In genomic region chr12:73197363-73197762, GRCm38 (mm10) we compare ENCODE assay signal across 27 mouse cellular contexts.
DNase-seq lines count a peak whose midpoint lies in the region; ATAC-seq and TF ChIP-seq lines count a peak whose summit lies in the region.
"Had no signal": no experiment of that assay in that cellular context is flagged by ENCODE, and none has a peak within 500 bp of the region (broad histone marks: within the 10 kb centered on the region; RNA-seq: fewer than 3 reads in every experiment).

No protein-coding gene starts in this region.

- ATAC-seq in liver, embryonic 11.5 days (replicated peaks; ENCODE audit: low FRiP score): peak; percentile 84
- ATAC-seq in liver, postnatal 0 days: 0 out of 2 replicates have a peak, but pooled peaks have one; percentile 25
- no peak for ATAC-seq in midbrain, embryonic 14.5 days (ENCODE audit: low FRiP score, low TSS enrichment)
- ATAC-seq: forebrain, embryonic 13.5 days; inflammation-experienced regulatory T-cells, adult 6 months; midbrain, embryonic 16.5 days had no signal

- H3K36me3 ChIP-seq in heart, embryonic 10.5 days: peaks cover 4% of the 10 kb centered on the region; the same call in 1 of the 2 replicates
- no peaks in the 10 kb centered on the region for H3K36me3 ChIP-seq in liver, embryonic 11.5 days (ENCODE audit: control insufficient read depth, insufficient read depth, low read length)
- no peaks in the 10 kb centered on the region for H3K36me3 ChIP-seq in liver, postnatal 0 days (replicated peaks; ENCODE audit: insufficient read depth, low read length)
- H3K36me3 ChIP-seq in hindbrain, embryonic 10.5 days: no peaks in the 10 kb centered on the region
- H3K36me3 ChIP-seq in midbrain, embryonic 14.5 days (ENCODE audit: control insufficient read depth, insufficient read depth, low read length): no peaks in the 10 kb centered on the region
- H3K36me3 ChIP-seq: hindbrain, embryonic 15.5 days; midbrain, embryonic 10.5 days had no signal

- no peak overlapping the region for H3K4me3 ChIP-seq in heart, embryonic 10.5 days
- H3K4me3 ChIP-seq in liver, embryonic 11.5 days (ENCODE audit: low read depth, low read length): no peak overlapping the region
- no peak overlapping the region for H3K4me3 ChIP-seq in liver, postnatal 0 days (ENCODE audit: low read depth, low read length)
- H3K4me3 ChIP-seq in hindbrain, embryonic 10.5 days: no peak overlapping the region
- no peak overlapping the region for H3K4me3 ChIP-seq in midbrain, embryonic 14.5 days (replicated peaks; ENCODE audit: low read depth, low read length)
- H3K4me3 ChIP-seq: forebrain, embryonic 13.5 days; hindbrain, embryonic 15.5 days; left cerebral cortex, adult 2 months; limb, embryonic 13.5 days; midbrain, embryonic 10.5 days; neural tube, embryonic 13.5 days had no signal

- peak; percentile 40 for DNase-seq in heart, adult 11 months
- DNase-seq in heart, embryonic 10.5 days (ENCODE audit: low spot score): no peak
- DNase-seq in liver, embryonic 11.5 days (ENCODE audit: low spot score): no peak
- no peak for DNase-seq in liver, postnatal 0 days
- no peak for DNase-seq in hindbrain, embryonic 10.5 days (ENCODE audit: low spot score)
- no peak for DNase-seq in midbrain, embryonic 14.5 days
- DNase-seq in thymus, adult 18-20 months: no peak
- DNase-seq: adrenal gland, adult 2 months; cerebellum, adult 2 months; cerebellum, postnatal 14 days; gastrocnemius, postnatal 10 days; heart, postnatal 36 days; kidney, adult 11 months; kidney, postnatal 14 days; lung, adult 18-20 months; lung, postnatal 10 days; right cerebral cortex, postnatal 4 days had no signal

- 88% methylated on average over 6 of the region's 6 CpGs for WGBS in heart, embryonic 10.5 days
- WGBS in liver, embryonic 11.5 days: 46% methylated on average over 6 of the region's 6 CpGs
- 56% methylated on average over 6 of the region's 6 CpGs for WGBS in liver, postnatal 0 days (ENCODE audit: insufficient replicate concordance)
- WGBS in hindbrain, embryonic 10.5 days: 91% methylated on average over 6 of the region's 6 CpGs
- 95% methylated on average over 6 of the region's 6 CpGs for WGBS in midbrain, embryonic 14.5 days

- no peaks in the 10 kb centered on the region for H3K9me3 ChIP-seq in heart, embryonic 10.5 days
- no peaks in the 10 kb centered on the region for H3K9me3 ChIP-seq in liver, embryonic 11.5 days (ENCODE audit: control insufficient read depth, low read length)
- no peaks in the 10 kb centered on the region for H3K9me3 ChIP-seq in liver, postnatal 0 days (ENCODE audit: low read length)
- H3K9me3 ChIP-seq in hindbrain, embryonic 10.5 days: no peaks in the 10 kb centered on the region
- no peaks in the 10 kb centered on the region for H3K9me3 ChIP-seq in midbrain, embryonic 14.5 days (ENCODE audit: control insufficient read depth, low read length)
- H3K9me3 ChIP-seq: forebrain, embryonic 13.5 days; hindbrain, embryonic 15.5 days; limb, embryonic 13.5 days; midbrain, embryonic 10.5 days; neural tube, embryonic 13.5 days had no signal

- no peak overlapping the region for H3K27ac ChIP-seq in heart, embryonic 10.5 days
- no peak overlapping the region for H3K27ac ChIP-seq in liver, embryonic 11.5 days (ENCODE audit: low read depth, low read length)
- no peak overlapping the region for H3K27ac ChIP-seq in liver, postnatal 0 days (ENCODE audit: low read depth)
- H3K27ac ChIP-seq in hindbrain, embryonic 10.5 days: no peak overlapping the region
- H3K27ac ChIP-seq in midbrain, embryonic 14.5 days (replicated peaks; ENCODE audit: low read depth, low read length): no peak overlapping the region
- H3K27ac ChIP-seq: forebrain, embryonic 13.5 days; hindbrain, embryonic 15.5 days; left cerebral cortex, adult 2 months; limb, embryonic 13.5 days; macrophage; midbrain, embryonic 10.5 days; neural tube, embryonic 13.5 days had no signal

- no peaks in the 10 kb centered on the region for H3K27me3 ChIP-seq in heart, embryonic 10.5 days (ENCODE audit: insufficient read depth, poor library complexity, severe bottlenecking)
- no peaks in the 10 kb centered on the region for H3K27me3 ChIP-seq in liver, embryonic 11.5 days (replicated peaks; ENCODE audit: control insufficient read depth, insufficient read depth, low read length)
- H3K27me3 ChIP-seq in liver, postnatal 0 days (ENCODE audit: insufficient read depth, low read length): no peaks in the 10 kb centered on the region
- no peaks in the 10 kb centered on the region for H3K27me3 ChIP-seq in hindbrain, embryonic 10.5 days (ENCODE audit: insufficient read depth, poor library complexity, severe bottlenecking)
- no peaks in the 10 kb centered on the region for H3K27me3 ChIP-seq in midbrain, embryonic 14.5 days (ENCODE audit: control insufficient read depth, insufficient read depth, low read length)
- H3K27me3 ChIP-seq: forebrain, embryonic 13.5 days; hindbrain, embryonic 15.5 days; limb, embryonic 13.5 days; neural tube, embryonic 13.5 days had no signal

- no peak overlapping the region for H3K4me2 ChIP-seq in liver, embryonic 11.5 days
- no peak overlapping the region for H3K4me2 ChIP-seq in liver, postnatal 0 days (ENCODE audit: low read depth, low read length)
- H3K4me2 ChIP-seq in midbrain, embryonic 14.5 days (ENCODE audit: low read length): no peak overlapping the region
- H3K4me2 ChIP-seq: forebrain, embryonic 13.5 days; heart, embryonic 11.5 days; hindbrain, embryonic 15.5 days; limb, embryonic 13.5 days; neural tube, embryonic 13.5 days had no signal

- peaks cover 15% of the 10 kb centered on the region for H3K4me1 ChIP-seq in heart, embryonic 10.5 days
- peaks cover 7% of the 10 kb centered on the region; the same call in 1 of the 2 replicates for H3K4me1 ChIP-seq in liver, embryonic 11.5 days (replicated peaks; ENCODE audit: control insufficient read depth, insufficient read depth, low read length)
- H3K4me1 ChIP-seq in liver, postnatal 0 days (ENCODE audit: insufficient read depth): no peaks in the 10 kb centered on the region
- H3K4me1 ChIP-seq in hindbrain, embryonic 10.5 days (replicated peaks): 0 out of 2 replicates have a peak, but pooled peaks cover 7% of the 10 kb centered on the region
- no peaks in the 10 kb centered on the region for H3K4me1 ChIP-seq in midbrain, embryonic 14.5 days (ENCODE audit: control insufficient read depth, insufficient read depth, low read length)
- H3K4me1 ChIP-seq: forebrain, embryonic 13.5 days; hindbrain, embryonic 15.5 days; midbrain, embryonic 10.5 days had no signal

- TF ChIP-seq CTCF in liver, postnatal 0 days (IDR thresholded peaks at IDR 0.05; ENCODE audit: low read depth): no peak

- H3K9ac ChIP-seq in liver, embryonic 11.5 days (ENCODE audit: low read depth, low read length): no peak overlapping the region
- no peak overlapping the region for H3K9ac ChIP-seq in liver, postnatal 0 days (replicated peaks)
- no peak overlapping the region for H3K9ac ChIP-seq in midbrain, embryonic 14.5 days (replicated peaks; ENCODE audit: low read length)
- H3K9ac ChIP-seq: forebrain, embryonic 13.5 days; hindbrain, embryonic 15.5 days; limb, embryonic 13.5 days; neural tube, embryonic 13.5 days had no signal

- peak; percentile 45; the same call in 1 of the 2 replicates for TF ChIP-seq EP300 in liver, postnatal 0 days (IDR thresholded peaks at IDR 0.05; ENCODE audit: low read depth)
